Mouse (Mus musculus): ENCODE measurements around the gene Ccdc154. TPM values are rescaled to one million over a fixed set of nuclear protein-coding genes. Genes with fewer than 3 reads are reported as not detected.

Gene Ccdc154
- total RNA-seq, 4 experiments from 2014 or later, result 0.09 to 0.34 (median 0.19) TPM; not detected in 1

DNA sequence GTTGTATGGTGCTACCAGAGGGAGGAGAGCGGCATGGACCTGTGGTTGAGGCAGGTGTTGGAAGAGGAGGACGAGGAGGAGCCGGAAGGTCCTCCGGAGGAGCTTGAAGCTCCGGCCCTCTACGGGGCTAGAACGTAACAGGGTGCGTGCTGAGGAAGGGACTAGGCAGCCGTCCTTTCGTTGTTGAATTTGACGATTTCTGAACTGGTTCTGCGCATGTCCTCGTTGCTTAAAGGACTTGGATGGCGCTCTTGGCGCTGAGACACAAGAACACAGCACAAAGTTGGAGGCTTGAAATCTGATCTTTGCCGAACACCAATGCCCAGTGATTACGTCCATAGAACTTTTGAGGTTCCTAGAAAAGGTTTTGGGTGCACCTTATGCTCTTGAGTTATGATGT, 22.7 kb downstream of the Ccdc154 start:
- no peak for DNase-seq

GRCm38 (mm10) chr17:25187784-25188149, 25.5 kb downstream of the Ccdc154 start:
- DNase-seq, result no peak

DNA sequence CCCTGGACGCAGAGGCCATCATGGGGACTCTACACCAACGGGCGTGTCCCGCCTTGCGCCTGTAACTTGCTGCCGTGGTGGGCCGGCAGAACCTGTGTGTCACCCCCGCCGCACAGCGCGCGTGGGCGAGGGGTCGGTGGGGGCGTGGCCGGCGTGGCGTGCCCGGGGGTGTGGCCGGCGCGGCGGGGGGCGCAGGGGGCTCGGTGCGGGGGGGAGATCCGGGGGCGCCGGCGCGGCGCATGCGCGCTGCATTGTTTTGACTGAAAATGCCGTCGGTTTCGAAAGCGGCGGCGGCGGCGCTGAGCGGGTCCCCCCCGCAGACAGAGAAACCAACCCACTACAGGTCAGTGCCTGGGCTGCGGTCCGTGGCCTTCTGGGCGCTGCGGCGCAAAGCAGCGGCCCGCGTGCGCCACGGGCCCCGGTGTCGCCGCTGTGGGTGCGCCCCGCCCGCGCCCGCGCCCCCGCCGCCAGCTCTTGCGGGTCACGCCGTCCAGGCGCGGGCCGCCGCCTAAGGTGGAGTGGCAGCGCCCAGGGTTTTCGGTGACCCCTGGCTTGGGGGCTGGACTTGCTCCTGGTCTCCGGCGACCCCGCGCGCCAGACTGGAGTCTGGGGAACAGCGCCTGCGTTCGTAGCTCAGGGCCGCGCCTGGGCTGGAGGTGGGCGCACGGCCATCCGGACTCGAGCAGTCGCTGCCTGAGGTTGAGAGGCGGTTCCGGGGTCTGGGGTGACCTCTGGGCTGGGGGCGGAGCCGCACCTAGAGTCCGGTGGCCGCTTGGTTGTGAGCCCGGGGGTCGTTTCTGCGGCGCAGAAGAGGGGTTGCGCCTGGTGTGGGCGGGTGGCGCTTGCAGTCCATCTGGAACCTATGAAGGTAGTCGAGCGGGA, 26.1 kb downstream of the Ccdc154 start, which contains the start of gene Unkl:
Gene Unkl, plus strand, starts transcription at position 248 of the 882 bp plus-strand sequence.
- peak; percentile 63 for DNase-seq

DNA sequence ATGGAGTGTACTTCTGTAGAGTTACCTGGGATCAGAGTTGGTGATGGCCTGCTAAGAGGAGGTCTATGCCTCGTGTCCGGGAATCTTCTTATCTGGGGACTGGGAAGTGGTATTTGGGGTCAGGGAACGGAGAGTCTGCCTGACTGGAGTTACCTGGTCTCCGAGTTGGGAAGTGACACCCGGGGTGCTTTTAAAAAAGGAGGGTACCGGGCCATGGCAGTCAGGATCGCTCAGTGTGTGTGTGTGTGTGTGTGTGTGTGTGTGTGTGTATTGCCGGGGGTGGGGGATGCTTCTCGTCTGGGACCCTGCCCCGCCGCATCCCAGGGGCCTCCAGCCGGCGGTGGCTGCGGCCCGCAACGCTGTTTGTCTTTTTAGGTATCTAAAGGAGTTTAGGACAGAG, 26.8 kb downstream of the Ccdc154 start:
- DNase-seq, result no peak

DNA sequence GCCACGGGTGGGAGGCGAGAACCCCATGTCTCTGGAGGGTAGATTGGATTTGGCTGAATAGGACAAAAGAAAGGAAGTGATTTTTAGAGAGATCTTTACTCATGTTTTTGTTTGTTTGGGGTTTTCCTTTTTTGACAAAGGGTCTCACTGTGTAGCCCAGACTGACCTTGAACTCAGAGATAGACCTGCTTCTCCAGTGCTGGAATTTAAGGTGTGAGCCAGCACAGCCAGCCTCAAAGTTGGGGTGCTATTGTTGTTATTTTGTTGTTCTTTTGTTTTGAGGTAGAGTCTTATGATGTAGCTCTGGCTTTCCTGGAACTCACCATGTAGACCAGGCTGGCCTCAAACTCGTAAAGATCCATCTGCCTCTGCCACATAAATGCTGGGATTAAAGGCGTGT, 40.1 kb downstream of the Ccdc154 start:
- no peak for DNase-seq

DNA sequence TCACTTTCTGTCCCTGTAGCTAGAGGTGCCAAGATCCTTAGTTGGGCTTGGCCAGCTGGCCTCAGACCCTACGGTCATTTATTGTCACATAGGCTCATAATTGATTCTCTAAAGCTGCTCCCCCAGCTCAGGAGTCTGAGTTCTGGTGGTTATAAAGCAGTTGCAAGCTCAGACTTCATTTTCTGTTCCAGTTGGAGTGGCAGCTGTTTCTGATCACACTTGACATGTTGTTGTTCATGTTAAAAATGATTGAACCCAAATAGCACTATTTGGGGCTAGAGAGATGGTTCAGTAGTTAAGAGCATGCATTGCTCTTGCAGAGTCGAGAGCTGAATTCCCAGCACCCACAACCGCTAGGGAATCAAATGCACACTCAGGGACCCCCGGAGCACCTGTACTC, 47.7 kb downstream of the Ccdc154 start:
- DNase-seq, result no peak

GRCm38 (mm10) chr17:25210680-25211466, 48.6 kb downstream of the Ccdc154 start:
- DNase-seq, result no peak

DNA sequence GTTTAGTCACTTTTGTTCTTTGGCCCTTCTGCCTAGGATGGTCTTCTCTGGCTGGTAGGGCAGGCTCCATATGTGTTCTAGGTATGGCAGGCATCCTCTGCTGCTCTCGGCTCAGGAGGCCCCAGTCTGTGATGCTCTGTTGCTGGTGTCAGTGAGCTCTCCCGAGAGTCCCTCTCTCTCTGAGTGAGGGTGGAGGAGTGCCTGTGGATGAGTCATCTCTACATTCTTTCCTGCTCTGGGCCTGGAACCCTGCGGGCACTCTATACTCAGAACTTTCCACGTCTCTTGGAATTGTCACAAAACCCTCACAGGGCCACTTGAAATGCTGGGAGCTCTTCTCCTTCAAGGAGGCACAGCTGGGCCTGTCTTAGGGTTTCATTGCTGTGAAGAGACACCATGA, 49.4 kb downstream of the Ccdc154 start:
- DNase-seq, result no peak

- DNase-seq, result no peak
These were observed 53.2 kb downstream of the Ccdc154 start for GRCm38 (mm10) chr17:25215431-25215830.

DNA sequence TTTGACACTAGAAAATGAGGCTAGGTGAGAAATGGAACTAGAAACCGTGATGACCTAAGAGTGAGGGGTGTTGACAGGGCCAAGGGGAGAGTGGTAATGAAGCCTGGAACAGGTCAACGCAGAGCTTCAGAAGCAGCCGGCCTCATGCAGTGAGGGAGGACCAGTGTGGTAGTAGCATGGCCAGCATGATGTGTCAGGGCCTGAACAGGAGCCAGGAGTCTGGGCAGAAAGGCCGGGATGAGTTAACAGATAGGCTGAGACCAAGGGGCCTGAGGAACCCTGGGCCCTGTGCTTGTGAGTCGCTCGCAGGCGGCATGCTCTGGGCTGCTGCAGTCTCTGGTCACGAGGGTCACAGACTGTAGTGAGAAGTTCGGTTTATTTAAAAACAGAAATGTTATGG, 56.7 kb downstream of the Ccdc154 start:
- no peak for DNase-seq

DNA sequence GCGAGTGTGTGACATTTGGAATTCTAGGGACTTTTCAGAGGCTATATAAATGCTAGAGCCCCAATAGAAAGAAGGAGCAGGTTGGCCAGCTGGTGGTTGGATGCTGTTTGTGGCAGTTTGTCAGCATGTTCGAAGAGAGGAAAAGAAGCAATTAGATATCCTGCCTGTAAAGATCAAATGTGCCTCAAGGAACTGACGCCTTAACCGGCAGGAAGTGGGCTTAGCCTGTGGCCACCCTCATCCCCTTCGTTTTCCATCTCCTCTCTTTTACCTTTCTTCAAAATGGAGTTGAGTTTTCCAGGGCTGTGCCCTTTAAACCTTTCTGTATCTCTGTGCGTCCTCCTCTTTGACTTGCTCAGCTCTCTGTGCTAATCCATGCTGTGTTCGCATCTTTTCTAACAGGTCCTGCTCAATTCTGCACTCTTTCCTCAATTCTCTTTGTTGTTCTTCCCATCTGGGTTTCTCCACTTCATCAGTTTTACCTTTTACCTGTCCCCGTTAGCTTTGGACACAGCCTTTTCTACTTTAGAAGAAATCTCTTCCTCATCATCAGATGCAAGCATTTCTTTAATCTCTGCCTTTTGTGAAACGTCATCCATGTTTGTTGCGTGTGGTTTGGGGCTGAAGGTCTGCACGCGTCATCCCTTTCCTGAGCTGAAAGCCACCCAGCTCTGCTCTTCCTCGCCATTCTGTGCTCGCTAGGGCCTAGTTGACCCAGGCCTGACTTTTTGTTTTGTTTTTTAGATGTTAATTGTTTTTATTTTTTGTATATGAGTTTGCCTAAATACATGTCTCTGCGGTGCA, 57.4 kb downstream of the Ccdc154 start:
- no peak for DNase-seq

- DNase-seq, result no peak
These were observed 58.5 kb downstream of the Ccdc154 start for GRCm38 (mm10) chr17:25220746-25221145.

Other genes with a start within 250 kb of the Ccdc154 start
- gene Mapk8ip3, start 225.5 kb upstream of the Ccdc154 start, total RNA-seq (2022), result 100 to 1,000 TPM in 3 of 4 experiments, 10 to 100 TPM in 1; 96.1 to 271 (median 177) TPM
- 10 to 100 TPM; 28.0 to 38.5 (median 30.7) TPM for gene Jpt2, start 201.8 kb upstream of the Ccdc154 start, total RNA-seq (2022)
- gene Cramp1l, start 146.7 kb upstream of the Ccdc154 start, total RNA-seq (2022), result 10 to 100 TPM; 22.0 to 33.2 (median 25.4) TPM
- gene Ift140, start 146.4 kb upstream of the Ccdc154 start, total RNA-seq (2022), result 10 to 100 TPM; 31.7 to 45.0 (median 38.1) TPM
- gene Tmem204, start 78.9 kb upstream of the Ccdc154 start, total RNA-seq (2022), result 10 to 100 TPM; 35.3 to 56.0 (median 52.6) TPM
- gene Telo2, start 46.5 kb upstream of the Ccdc154 start, total RNA-seq (2022), result 10 to 100 TPM; 24.0 to 40.2 (median 29.5) TPM
- not detected for gene Ptx4, start 41.7 kb upstream of the Ccdc154 start, total RNA-seq (2022)
- gene Clcn7, start 29.1 kb upstream of the Ccdc154 start, total RNA-seq (2022), result 10 to 100 TPM; 47.4 to 77.7 (median 67.8) TPM
- under 1 TPM in 3 of 4 experiments, not detected in 1; 0.40 to 0.67 (median 0.42) TPM for gene Gm38655, start 13.0 kb downstream of the Ccdc154 start, total RNA-seq (2022)
- gene BC003965, start 22.1 kb downstream of the Ccdc154 start, total RNA-seq (2022), result 10 to 100 TPM; 18.4 to 21.7 (median 20.9) TPM
- 10 to 100 TPM; 18.4 to 36.4 (median 26.2) TPM for gene Unkl, start 25.9 kb downstream of the Ccdc154 start, total RNA-seq (2022)
- 10 to 100 TPM; 48.9 to 57.3 (median 52.2) TPM for gene Gnptg, start 77.7 kb downstream of the Ccdc154 start, total RNA-seq (2022)
- gene Tsr3, start 77.7 kb downstream of the Ccdc154 start, total RNA-seq (2022), result 10 to 100 TPM; 23.4 to 35.5 (median 30.3) TPM
- gene Baiap3, start 93.9 kb downstream of the Ccdc154 start, total RNA-seq (2022), result 10 to 100 TPM; 12.8 to 44.5 (median 22.1) TPM
- 100 to 1,000 TPM; 249 to 283 (median 265) TPM for gene Ube2i, start 112.2 kb downstream of the Ccdc154 start, total RNA-seq (2022)
- gene Prss34, start 135.9 kb downstream of the Ccdc154 start, total RNA-seq (2022), result under 1 TPM in 3 of 4 experiments, not detected in 1; 0.31 to 0.56 (median 0.41) TPM
- not detected for gene Prss28, start 146.2 kb downstream of the Ccdc154 start, total RNA-seq (2022)
- gene Prss29, start 156.2 kb downstream of the Ccdc154 start, total RNA-seq (2022), result not detected
- gene Tpsab1, start 183.1 kb downstream of the Ccdc154 start, total RNA-seq (2022), result 1 to 10 TPM in 1 of 4 experiments, under 1 TPM in 2, not detected in 1; 0.43 to 1.1 (median 0.59) TPM
- gene Tpsb2, start 203.8 kb downstream of the Ccdc154 start, total RNA-seq (2022), result 1 to 10 TPM; 1.9 to 4.4 (median 2.4) TPM
- not detected for gene Tpsg1, start 206.8 kb downstream of the Ccdc154 start, total RNA-seq (2022)